Mouse (Mus musculus) myocyte (in vitro differentiated cells): Measurements from ENCODE around the gene Tenm2.

Source experiments
- E2F4 ChIP-seq: IDR thresholded peaks from one replicate; pipeline ENCODE4 v1.6.1; 2011; ENCODE audit warnings: mild to moderate bottlenecking, control low read depth, moderate library complexity; ENCODE audit not compliant: insufficient read depth
- MAX ChIP-seq: IDR thresholded peaks from one replicate; pipeline ENCODE4 v1.6.1; 2011; ENCODE audit warnings: low read depth, mild to moderate bottlenecking, control low read depth
- MYOD1 ChIP-seq, 3 experiments: IDR thresholded peaks; one replicate each; pipeline ENCODE4 v1.6.1; 2011; ENCODE audit warnings: control low read depth in 2 of 3, low read depth in 2 of 3, mild to moderate bottlenecking in 2 of 3, moderate library complexity in 1 of 3; ENCODE audit not compliant: insufficient read length in 2 of 3, control insufficient read depth in 1 of 3
- POLR2A ChIP-seq: IDR thresholded peaks from one replicate; pipeline ENCODE4 v1.6.1; 2011; ENCODE audit warnings: low read depth, mild to moderate bottlenecking, control low read depth, moderate library complexity; ENCODE audit not compliant: insufficient read length
- POLR2AphosphoS2 ChIP-seq: IDR thresholded peaks from one replicate; pipeline ENCODE4 v1.6.1; 2011; ENCODE audit warnings: low read depth, control low read depth; ENCODE audit not compliant: insufficient read length

DNA sequence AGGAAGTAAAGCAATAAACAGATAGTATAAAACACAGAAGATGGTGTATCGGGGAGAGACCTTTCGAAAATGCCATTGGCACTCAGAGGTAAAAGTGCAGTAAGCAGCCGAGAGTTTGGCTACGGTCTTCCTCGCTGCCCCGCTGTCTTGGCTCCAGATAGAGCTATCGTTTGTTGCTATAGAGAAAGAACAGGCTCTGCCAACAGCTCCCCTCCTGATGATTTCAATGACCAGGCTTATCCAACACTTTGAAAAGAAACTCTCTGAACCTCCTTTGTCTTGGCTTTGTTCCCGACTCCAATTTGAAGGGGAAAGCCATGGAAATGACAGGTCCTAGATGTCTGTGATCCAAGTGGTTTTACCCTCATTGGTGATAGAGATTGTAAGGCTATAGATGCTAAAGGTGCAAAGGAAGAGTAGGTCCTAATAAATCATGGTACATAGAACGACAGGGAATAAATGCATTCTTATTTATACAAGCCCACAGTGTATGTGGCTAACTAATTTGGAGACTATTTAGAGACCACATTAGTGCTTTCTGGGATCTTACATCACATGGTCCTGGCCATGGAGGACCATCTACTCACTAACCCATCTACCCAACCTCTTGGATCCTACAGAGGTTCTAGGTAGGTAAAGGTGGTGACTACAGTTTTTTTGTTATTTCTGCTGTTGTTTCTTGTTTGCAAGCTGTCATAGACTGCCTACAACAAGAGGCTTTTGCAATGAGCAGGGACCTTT, 765.8 kb downstream of the Tenm2 start:
- no peak for TF ChIP-seq E2F4
- no peak for TF ChIP-seq POLR2A
- TF ChIP-seq POLR2AphosphoS2, result no peak
- no peak for TF ChIP-seq MAX
- no peak for TF ChIP-seq MYOD1 (IDR thresholded peaks at IDR 0.05; ENCODE audit: control insufficient read depth in 1 of 3, insufficient read length in 2 of 3, low read depth in 2 of 3)
